Mouse (Mus musculus): ENCODE results near the gene Otogl.

Otogl gene

DNA sequence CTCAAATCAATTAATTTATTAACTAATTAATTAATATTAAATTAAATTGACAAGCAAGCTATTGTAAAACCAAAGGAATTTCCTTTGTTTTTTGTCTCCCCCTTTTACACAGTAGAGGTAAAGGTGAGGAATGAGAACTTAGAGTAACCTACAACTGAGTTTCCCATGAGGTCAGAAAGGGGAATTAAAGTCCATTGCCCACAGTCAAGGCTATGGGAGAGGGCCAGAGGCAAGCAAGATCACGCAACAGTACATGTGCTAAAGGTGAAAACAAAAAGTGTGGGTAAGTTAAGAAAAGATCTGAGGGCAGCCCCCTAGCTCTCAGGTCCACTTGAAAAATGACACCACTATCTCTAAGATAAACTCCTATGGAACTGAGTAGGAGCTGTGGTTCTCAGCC is 9.2 kb upstream of the Otogl start:
- in situ Hi-C loops (cut with MboI, MseI): loop anchor here (5.0 kb wide), 2 partner anchors 54 to 59 kb away; no protein-coding TSS in a partner anchor

DNA sequence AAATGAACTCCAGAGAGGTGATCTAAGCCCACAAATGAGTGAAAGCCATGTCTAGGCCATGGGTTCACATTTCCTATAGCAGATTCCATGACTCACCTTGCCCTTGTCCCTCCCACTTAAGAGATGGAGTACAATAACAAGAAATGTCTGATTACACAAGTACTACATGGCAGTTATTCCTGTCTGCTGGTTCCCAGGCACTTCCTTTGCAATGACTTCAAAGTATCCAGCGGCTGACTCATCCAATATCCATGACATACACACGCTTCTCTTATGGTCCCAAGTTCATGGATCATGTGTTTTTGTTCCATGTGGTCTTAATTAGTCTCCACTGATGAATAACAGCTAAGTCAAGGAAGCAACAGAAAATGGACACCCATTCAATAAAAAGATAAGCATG is 1.1 kb upstream of the Otogl start:
- in situ Hi-C loops (cut with MboI, MseI): no loop called here

DNA sequence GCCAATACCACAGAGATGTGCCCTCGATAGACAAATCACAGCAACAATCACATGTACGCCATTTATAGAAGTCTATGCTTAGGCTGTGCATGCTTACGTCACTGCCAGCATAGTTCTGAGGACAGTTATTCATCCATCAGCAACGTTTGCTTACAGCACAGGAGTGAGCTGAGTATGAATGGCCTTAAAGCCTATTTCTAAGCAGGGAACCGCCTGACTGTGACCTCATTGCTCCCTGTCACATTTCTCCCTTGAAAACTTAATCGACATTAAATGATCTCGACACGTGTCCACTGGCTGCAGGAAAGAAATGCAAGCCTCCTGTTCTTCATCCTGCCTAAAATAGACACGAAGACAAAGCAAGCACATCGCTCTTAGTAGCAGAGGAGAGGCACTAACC is 5.5 kb downstream of the Otogl start:
- in situ Hi-C loops (cut with MboI, MseI): loop anchor here in 1 of 2 experiments (5.0 kb wide), 1 partner anchor 91 kb away; no protein-coding TSS in a partner anchor

DNA sequence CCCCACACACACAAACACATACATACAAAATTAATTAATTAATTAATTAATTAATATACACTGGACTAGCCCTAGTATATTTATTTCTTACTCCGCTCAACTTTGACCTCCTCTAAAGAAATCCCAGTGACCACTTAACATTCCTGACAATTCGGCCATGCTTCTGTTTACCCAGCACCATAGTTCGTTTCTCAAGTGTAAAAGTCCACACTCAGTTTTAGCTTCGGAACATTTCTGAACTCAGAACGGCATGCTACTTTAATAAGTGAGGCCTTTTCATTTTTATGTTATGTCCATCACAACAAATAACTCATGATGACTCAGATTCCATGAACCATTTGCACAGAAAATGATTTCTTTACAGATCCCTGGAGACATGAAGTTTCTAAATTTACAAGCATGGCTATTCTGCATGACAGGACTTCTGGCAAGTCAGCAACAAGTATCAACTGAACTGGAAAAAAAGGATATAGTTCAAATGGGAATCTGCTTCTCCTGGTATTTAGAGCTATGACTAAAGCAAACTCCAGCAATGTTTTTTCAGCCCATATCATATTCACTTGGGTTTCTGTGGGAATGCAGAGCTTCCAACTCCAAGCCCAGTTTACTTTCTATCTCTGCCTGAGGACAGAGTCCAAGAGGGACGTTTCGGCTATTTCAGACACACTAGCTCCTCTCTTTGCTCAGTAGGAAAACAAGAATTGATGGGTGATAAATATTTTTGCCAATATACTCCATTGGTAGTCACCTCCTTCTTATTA is 6.5 kb downstream of the Otogl start:
- in situ Hi-C loops (cut with MboI, MseI): loop anchor here in 1 of 2 experiments (5.0 kb wide), 1 partner anchor 92 kb away; no protein-coding TSS in a partner anchor

DNA sequence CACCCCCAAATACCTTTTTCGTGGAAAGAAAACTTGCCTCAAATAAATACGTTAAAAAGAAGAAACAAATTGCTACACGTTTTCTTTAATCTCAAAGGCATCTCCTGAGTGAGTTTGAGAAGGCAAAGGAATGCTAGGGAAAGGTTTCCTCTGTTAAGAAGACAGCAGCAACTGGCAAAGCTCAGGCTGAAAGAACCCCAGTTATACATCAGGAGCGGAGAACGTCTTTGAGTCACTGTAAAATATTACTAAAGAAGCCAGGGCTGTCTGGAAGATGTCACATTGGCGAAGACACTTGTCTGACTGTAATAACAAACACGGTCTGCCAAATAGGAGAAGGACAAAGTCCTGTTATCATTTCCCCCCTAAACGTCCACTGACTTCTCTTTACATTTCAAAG is 10.0 kb downstream of the Otogl start:
- in situ Hi-C loops (cut with MboI, MseI): no loop called here

DNA sequence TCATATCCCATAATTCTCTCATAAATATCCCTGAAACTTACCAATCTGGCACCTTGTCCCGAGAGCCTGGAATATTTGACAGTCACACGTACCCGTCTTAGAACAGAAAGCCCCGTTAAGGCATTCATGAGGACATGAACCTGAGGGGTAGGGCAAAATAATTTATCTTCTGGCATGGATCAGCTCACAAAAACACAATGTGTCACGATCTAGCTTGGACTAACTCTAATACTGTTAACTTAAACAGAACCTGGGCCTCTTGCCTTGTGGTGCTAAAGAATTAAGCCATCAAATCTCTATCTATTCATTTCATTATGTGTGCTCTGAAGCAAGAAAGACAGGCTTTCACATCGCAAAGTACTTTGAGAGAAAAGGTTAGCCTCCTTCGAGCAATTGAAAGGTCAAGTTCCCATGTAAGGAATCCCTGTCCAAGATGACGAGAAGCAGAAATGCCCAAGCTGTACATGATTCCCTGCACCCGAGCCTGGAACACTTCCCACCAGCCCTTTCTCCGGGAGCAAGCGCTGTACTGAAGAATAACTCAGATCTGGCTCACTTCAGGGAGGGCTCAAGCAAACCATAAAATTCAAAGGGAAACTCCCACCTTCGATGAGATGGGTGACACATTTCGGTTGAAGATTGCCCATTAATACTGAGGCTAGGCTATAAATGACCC is 10.6 kb downstream of the Otogl start:
- in situ Hi-C loops (cut with MboI, MseI): no loop called here

DNA sequence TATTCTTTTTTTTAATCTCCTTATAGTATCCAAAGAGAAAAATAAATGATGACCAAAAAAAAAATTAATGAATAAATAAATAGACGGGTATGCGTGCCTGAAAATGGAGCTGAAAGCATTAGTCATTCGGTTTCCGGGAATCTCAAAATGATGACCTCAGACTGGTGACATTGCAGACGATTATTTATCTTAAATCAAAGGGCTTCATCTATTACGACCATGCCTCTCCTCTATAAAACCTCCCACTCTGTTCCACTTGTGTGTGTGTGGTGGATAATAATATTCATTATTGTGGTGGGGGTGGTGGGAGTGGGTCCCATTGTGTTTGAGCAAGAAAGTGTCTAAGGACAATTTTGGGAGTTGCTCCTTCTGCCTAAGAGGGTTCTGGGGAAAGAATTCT is 12.0 kb downstream of the Otogl start:
- in situ Hi-C loops (cut with MboI, MseI): no loop called here

DNA sequence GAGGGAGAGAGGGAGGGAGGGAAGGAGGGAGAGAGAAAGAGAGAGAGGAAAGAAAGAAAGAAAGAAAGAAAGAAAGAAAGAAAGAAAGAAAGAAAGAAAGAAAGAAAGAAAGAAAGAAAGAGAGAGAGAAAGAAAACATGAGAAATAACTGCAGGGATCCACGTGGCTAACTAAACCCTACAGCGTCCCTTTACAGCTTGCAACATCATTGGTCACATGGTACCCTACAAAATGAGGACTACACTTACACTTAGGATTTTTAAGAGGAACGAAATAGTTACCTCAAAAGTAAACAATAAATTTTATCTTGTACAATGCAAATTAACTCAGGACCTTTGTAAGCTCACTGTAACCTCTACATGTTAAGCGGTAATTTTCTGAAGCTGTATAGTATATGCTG is 15.8 kb downstream of the Otogl start:
- in situ Hi-C loops (cut with MboI, MseI): no loop called here

DNA sequence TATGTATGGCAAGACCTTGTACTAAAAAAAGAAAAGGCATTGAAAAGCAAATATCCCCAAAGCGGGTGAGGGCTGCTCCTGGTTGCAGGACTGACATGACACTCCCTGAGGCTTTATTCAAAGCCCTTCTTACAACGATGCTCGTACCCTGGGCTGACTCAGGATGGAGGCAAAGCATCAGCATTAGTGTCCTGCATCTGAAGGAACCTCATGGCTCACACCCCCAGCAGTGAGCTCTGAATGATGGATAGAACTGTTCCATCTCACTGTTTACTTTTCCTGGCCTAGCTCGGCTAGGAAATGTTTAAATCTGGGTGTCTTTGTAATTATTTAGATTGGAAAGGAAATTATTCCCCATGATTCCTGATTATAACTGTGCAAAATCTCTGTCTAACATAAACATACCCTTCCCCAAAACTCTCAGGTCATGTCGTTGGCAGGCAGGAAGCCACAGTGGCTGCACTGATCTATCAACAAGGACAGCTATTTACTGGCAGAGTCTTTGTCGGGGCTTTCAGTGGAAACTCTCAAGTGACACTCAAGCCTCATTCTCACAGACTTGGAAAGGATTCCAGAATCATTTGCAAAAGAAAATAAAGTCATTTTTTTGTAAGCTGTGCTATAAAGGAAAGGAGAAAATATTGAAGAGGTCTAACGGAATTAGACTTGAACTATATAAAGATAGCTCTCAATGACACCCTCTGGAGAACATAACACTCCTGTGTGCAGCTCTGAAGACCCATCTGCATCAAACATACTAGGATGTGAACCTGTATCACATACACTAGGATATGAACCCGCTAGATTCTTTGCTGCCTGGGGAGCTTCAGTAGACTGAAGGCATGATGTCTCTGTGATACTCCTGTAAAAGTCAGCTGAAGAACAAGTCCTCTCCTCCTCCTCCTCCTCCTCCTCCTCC is 17.0 kb downstream of the Otogl start:
- in situ Hi-C loops (cut with MboI, MseI): no loop called here

DNA sequence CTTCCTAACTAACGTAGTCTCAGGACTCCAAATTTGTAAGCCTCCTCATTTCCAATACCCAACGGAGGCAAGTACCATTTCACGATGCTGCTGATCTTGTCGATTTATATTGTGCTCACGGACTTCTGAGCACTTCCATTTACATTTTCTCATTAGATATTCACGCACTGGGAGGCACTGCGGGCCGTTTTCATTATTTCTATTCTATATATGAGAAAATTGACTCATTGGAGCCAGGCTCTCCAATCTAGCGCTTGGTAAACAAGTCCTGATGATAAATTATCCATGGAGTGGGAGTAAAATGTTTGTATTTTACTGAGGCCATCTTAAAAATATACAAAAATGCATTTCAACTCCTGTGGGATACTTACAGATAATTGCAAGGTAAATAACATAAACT is 21.5 kb downstream of the Otogl start:
- in situ Hi-C loops (cut with MboI, MseI): no loop called here

DNA sequence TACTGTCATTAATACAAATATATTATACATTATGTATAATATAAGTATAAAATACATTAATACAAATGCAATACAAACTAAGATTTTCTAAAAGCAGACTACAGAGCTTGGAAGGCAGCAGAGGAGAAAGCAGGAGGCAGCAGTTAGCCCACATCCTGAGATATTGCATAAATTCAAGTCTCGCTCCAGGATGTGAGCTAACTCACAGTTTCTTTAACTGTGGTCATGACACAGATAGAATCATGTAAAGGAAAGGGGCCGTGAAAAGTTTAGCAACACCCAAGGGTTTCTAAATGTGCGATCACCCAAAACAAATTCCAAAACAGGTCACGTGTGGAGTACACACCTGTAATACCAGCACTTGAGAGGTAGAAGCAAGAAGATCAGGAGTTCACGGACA is 39.4 kb downstream of the Otogl start:
- in situ Hi-C loops (cut with MboI, MseI): no loop called here

DNA sequence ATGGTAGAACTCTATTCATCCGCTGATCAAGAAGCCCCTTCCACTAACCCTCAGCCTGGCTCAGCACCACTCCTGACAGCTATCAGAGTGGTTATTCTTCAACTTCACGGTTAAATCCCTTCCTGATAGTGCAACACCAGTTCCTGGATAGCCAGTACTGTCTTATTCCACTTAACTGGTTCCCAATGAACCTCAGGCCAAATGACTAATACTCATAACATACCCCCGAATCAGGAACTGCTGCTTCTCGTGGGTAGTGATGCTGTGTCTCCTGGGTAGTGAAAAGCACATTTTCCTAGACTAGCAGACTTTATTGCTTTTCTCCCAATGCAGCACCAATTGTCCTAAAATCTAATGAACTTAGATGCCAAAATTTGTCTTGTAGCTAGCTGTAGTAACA is 39.8 kb downstream of the Otogl start:
- in situ Hi-C loops (cut with MboI, MseI): no loop called here

DNA sequence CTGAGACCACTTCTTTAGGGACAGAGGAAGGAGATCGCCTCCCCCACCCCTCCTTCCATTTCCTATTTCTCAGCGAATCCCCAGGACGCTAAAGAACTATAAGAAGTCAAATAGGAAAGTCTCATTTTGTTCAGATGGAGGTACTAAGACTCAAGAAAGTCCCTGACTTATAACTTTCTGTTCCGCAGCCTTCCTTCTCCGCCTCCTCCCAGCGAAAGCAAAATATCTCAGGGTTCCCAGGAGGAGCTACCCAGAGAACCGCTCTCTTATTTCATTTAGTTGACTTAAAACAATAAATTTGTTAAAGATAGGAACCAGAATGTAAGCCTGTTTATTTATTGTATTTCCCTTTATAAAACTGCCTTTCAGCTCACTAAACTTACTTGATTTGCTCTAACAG is 41.4 kb downstream of the Otogl start:
- in situ Hi-C loops (cut with MboI, MseI): no loop called here

DNA sequence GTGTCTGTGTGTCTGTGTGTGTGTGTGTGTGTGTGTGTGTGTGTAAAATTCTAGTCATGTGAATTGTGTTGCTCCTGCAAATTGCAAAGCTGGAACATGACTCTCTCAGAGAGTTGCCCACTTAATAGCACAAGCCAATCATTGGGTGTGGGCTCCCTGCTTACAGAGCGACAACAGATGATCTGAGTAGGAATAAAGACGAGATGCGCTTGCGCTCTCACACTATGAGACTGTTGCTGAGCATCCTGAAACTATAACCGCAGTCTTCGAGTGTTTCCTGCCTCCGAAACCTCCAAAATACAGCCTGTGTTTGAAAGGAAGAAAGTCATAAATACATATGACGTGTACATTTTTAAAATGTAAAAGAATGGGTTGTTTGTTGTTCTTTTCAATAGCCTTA is 43.0 kb downstream of the Otogl start:
- in situ Hi-C loops (cut with MboI, MseI): loop anchor here in 1 of 2 experiments (5.0 to 10.0 kb wide), 2 partner anchors 53 to 1986 kb away; no protein-coding TSS in a partner anchor

DNA sequence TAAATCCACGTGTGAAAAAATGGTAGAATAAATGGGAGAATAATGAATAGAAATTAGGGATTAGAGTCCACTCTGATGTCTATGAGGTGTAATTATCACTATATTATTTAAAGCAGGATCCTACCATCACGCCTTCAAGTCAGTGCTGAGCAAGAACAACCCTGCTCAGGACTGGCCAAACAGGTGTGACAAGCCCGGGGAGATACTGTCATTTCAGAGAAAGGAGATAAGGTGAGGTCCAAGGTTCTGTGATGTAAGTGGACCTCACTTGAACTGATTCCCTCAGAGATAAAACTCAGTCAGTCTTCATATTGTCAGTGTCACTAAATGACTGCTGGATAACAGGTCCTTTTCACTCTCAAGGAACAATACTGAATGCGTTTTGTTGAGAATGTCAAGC is 44.5 kb downstream of the Otogl start:
- in situ Hi-C loops (cut with MboI, MseI): loop anchor here in 1 of 2 experiments (5.0 to 10.0 kb wide), 2 partner anchors 55 to 1987 kb away; no protein-coding TSS in a partner anchor

DNA sequence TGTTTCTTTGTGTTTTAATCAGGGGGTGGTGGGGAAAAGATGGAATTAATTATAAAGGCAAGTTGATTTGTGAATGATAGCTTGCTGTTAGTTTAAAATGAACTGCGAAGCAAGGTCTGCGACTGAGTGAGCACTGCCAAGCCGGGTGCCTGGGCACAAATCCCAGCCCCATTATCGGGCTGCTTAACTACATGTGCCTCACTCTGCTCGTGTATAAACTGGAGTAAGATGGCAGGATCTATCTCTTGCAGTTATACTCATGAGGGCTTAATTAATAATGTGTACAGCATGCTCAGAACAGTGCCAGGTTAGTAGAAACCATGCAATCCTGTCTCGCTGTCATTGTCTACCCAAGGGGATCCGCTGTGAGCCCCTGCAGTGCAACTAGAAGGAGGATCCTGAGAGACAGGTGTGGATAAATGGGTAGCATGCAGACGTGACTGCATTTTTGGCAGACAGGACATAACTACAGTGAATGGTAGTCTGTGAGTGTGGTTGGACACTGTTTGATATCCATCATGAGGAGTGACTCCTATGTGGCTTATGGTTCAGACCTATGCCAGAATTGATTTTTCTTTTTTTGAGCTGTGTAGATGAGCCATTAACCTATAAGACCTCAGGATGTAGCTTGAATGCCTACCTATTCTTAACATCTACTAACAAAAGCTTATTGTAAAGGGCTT is 51.6 kb downstream of the Otogl start:
- in situ Hi-C loops (cut with MboI, MseI): loop anchor here (5.0 to 10.0 kb wide), 2 partner anchors 62 to 1994 kb away; no protein-coding TSS in a partner anchor

DNA sequence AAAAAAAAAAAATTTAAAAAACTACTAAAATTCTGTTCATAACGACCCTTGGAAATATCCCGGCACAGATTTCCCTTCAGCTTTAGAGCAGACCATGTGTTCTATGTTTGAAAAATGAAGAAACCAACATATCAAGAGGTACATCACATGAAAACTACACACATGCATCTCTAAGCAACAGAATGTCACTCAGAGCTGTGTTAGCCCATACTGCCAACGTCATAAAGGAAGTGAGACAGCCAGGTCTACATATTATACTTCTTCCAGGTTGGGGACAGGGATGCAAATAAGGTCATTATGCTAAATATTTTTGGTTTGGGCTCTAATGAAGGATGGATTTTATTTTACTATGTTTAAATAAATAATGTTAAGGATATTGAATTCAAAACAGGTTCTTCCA is 52.7 kb downstream of the Otogl start:
- in situ Hi-C loops (cut with MboI, MseI): no loop called here

DNA sequence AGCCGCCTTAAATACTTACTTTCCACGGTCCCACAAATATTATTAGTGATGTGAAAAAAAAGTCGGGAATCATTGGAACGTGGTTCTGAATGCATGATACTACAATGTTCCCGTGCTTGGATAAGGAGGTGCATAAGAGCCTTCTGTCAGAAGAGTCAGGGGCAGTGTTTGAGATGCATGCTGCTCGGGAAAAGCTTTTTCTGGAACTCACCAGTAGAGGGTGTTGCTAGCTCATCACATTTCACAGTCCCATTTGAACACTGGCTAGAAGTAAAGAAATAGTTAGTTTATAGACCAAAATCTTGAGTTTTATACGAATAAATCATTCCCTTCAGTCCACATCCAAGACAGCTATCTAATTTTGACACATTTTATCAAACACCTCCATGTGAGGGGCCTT is 53.2 kb downstream of the Otogl start:
- in situ Hi-C loops (cut with MboI, MseI): no loop called here

DNA sequence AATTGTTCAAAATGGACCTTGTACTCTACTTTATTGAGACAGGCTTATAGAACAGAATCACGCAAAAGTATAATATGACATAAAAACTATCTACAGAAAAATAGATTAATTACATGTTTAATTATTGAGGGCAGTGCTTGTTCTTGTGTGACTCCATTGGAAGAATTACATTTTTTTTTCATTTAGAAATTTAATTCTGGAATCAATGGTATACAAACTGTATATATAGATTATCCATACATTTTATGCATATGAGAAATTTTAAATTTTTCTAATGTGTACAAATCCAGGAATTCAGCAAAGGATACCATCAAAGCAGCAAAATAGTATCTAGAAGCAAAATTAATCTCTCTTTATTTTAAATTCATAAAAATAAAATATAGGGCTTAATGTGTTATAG is 67.0 kb downstream of the Otogl start:
- in situ Hi-C loops (cut with MboI, MseI): no loop called here

DNA sequence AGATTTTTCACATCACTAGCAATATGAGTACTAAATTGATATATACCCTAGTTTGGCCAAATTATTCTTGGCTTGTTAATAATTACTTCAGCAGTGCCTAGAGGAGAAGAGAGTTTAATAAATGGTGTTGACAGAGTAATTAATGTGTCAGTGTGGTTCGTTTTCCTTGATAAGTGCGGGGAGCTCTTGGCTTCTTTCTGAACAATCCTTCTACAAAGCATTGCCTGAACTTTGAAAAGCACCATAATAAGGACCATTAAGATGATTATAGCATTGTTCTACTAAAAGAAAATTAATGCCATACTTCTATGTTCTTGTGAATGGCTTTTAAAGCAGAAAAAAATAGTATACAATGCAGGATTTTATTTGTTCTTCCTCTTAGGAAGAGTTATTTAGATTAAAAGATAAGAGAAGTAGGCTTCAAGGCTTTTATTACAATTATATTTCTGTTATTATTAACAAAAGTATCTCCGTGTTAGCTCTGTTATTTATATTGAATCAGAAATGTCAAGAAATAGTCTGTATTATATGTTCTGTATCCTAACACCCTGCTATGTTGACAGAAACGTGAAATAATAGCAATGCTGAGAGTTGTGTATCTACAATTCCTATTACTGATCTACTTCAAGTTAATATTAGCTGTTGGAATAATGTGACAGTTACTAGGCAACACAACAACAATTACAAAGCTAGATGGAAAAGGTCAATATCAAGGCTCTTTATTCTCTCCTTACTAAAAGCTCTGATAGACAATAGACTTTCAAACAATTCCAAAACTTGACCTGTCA is 77.3 kb downstream of the Otogl start:
- in situ Hi-C loops (cut with MboI, MseI): loop anchor here in 1 of 2 experiments (10.0 kb wide), 1 partner anchor 730 kb away; no protein-coding TSS in a partner anchor

Data from T-helper 17 cell (primary cell).